In the genomic region with DNA sequence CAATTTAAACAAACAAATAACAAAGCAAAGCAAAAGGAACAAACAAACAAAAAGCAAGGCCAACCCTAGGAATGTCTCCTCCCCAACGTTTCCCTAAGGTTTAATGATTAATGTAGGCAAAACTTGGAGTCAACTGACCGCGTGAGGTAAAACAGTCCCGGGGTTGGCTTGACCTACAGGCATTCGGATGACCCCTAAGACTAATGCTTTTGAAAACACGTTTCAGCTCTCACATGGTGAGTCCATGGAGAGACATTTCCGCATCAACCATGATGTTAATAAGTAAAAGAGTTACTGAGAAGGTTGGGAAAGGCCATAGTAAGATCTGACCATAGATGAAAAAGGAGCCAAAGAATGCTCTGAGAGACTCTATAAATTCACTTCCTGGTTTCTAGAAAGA, we compare ENCODE assay signal across 25 mouse cellular contexts. TPM values are rescaled to one million over a fixed set of nuclear protein-coding genes. Genes with fewer than 3 reads are reported as not detected.
A peak's percentile ranks its signal among the peaks of the same experiment; 100 is the strongest.
DNase-seq lines count a peak whose midpoint lies in the region; ATAC-seq and TF ChIP-seq lines count a peak whose summit lies in the region.
"Had no signal": no experiment of that assay in that cellular context is flagged by ENCODE, and none has a peak within 500 bp of the region (broad histone marks: within the 10 kb centered on the region; RNA-seq: fewer than 3 reads in every experiment).

No protein-coding gene starts in this region.

- peak; percentile 78 to 93 for DNase-seq in kidney, adult 8-10 months
- DNase-seq in kidney, postnatal 14 days, result peak; percentile 75
- peak; percentile 80 for DNase-seq in yolk sac, embryonic 10.5 days (ENCODE audit: low spot score)
- no peak for DNase-seq in left cerebral cortex, postnatal 25 days (ENCODE audit: low spot score in 2 of 2)
- no peak for DNase-seq in adrenal gland, adult (ENCODE audit: inconsistent age in 2 of 2, low spot score in 1 of 2)
- no peak for DNase-seq in spleen, postnatal 36 days (ENCODE audit: low spot score in 2 of 2)
- DNase-seq: adrenal gland, postnatal 25 days; cerebellum, adult 11 months; cerebellum, postnatal 14 days; heart, postnatal 10 days; lung, adult 2 months; right cerebral cortex, postnatal 14 days; spleen, adult 18-20 months; thymus, adult 18-20 months had no signal

- H3K27me3 ChIP-seq in intestine, embryonic 15.5 days (replicated peaks), result no peaks in the 10 kb centered on the region
- no peaks in the 10 kb centered on the region for H3K27me3 ChIP-seq in intestine, postnatal 0 days (replicated peaks; ENCODE audit: control insufficient read depth, insufficient read depth, low read length)
- H3K27me3 ChIP-seq: embryonic facial prominence, embryonic 15.5 days; megakaryocyte, embryonic 14.5 days; stomach, embryonic 15.5 days had no signal

- H3K9ac ChIP-seq in intestine, embryonic 15.5 days, result no peak overlapping the region
- H3K9ac ChIP-seq in intestine, postnatal 0 days (ENCODE audit: low read depth, low read length), result no peak overlapping the region
- H3K9ac ChIP-seq: embryonic facial prominence, embryonic 15.5 days; stomach, embryonic 15.5 days had no signal

- H3K4me3 ChIP-seq in intestine, embryonic 15.5 days (replicated peaks), result no peak overlapping the region
- no peak overlapping the region for H3K4me3 ChIP-seq in intestine, postnatal 0 days (ENCODE audit: low read depth, low read length)
- H3K4me3 ChIP-seq: embryonic facial prominence, embryonic 15.5 days; heart, embryonic 10.5 days; left cerebral cortex, adult 2 months; limb, embryonic 10.5 days; megakaryocyte, embryonic 14.5 days; stomach, embryonic 15.5 days had no signal

- intact Hi-C loops in left cerebral cortex, postnatal 25 days (cut with DNase I), result no loop called here

- 38% methylated on average over 7 of the region's 7 CpGs for WGBS in intestine, embryonic 15.5 days
- WGBS in intestine, postnatal 0 days, result 35% methylated on average over 7 of the region's 7 CpGs

- no peaks in the 10 kb centered on the region for H3K9me3 ChIP-seq in intestine, embryonic 15.5 days
- H3K9me3 ChIP-seq in intestine, postnatal 0 days (ENCODE audit: control insufficient read depth), result no peaks in the 10 kb centered on the region
- H3K9me3 ChIP-seq: embryonic facial prominence, embryonic 15.5 days; heart, embryonic 10.5 days; limb, embryonic 10.5 days; megakaryocyte, embryonic 14.5 days; stomach, embryonic 15.5 days had no signal

- H3K36me3 ChIP-seq in intestine, embryonic 15.5 days, result no peaks in the 10 kb centered on the region
- H3K36me3 ChIP-seq in intestine, postnatal 0 days (ENCODE audit: control insufficient read depth, insufficient read depth), result no peaks in the 10 kb centered on the region
- H3K36me3 ChIP-seq: embryonic facial prominence, embryonic 15.5 days; heart, embryonic 10.5 days; limb, embryonic 10.5 days; stomach, embryonic 15.5 days had no signal

- no peak for TF ChIP-seq CTCF in intestine, postnatal 0 days (IDR thresholded peaks at IDR 0.05; ENCODE audit: low read depth)

- no peak overlapping the region for H3K4me2 ChIP-seq in intestine, embryonic 15.5 days (replicated peaks)
- H3K4me2 ChIP-seq in intestine, postnatal 0 days (replicated peaks; ENCODE audit: low read depth), result no peak overlapping the region
- H3K4me2 ChIP-seq: embryonic facial prominence, embryonic 15.5 days; stomach, embryonic 15.5 days had no signal

- no peaks in the 10 kb centered on the region for H3K4me1 ChIP-seq in intestine, embryonic 15.5 days (replicated peaks)
- H3K4me1 ChIP-seq in intestine, postnatal 0 days (replicated peaks; ENCODE audit: control insufficient read depth, insufficient read depth, low read length), result no peaks in the 10 kb centered on the region
- H3K4me1 ChIP-seq: embryonic facial prominence, embryonic 15.5 days; heart, embryonic 10.5 days; stomach, embryonic 15.5 days had no signal

- H3K27ac ChIP-seq in intestine, embryonic 15.5 days, result no peak overlapping the region
- no peak overlapping the region for H3K27ac ChIP-seq in intestine, postnatal 0 days (ENCODE audit: low read depth, low read length)
- H3K27ac ChIP-seq: embryonic facial prominence, embryonic 15.5 days; heart, embryonic 10.5 days; left cerebral cortex, adult 2 months; limb, embryonic 10.5 days; stomach, embryonic 15.5 days had no signal

- ATAC-seq in intestine, embryonic 15.5 days, result 0 out of 2 replicates have a peak, but pooled peaks have one; percentile 29
- ATAC-seq in intestine, postnatal 0 days, result no peak
- ATAC-seq: CD4-positive, CD25-positive, alpha-beta regulatory T cell, adult 4 months; forebrain, embryonic 16.5 days; midbrain, embryonic 16.5 days had no signal

RNA-seq across cellular contexts. Expression of a gene that starts 7.5 kb away (rescaled TPM):
- 205 and 222 TPM in 2 replicates for polyA plus RNA-seq in intestine, embryonic 15.5 days (2015; fragmentation: Nextera tagmentation; extraction: Ambion mirVana)
- polyA plus RNA-seq in intestine, postnatal 0 days (2015; fragmentation: Nextera tagmentation; extraction: Ambion mirVana), result 204 and 208 TPM in 2 replicates
- under 1 TPM; 0.85 to 0.99 TPM for total RNA-seq in left cerebral cortex, postnatal 25 days (2021)
- polyA plus RNA-seq: CD4-positive, CD25-positive, alpha-beta regulatory T cell, adult 4 months had no signal

Comparison
In these comparisons a context has a peak if more than half of its experiments do, and no peak if none do; other contexts are left out.
1. DNase-seq: peak in kidney, adult 8-10 months (2 of 2), kidney, postnatal 14 days (single experiment) and yolk sac, embryonic 10.5 days (single experiment); none in left cerebral cortex, postnatal 25 days (0 of 2), adrenal gland, adult (0 of 2) and spleen, postnatal 36 days (0 of 2).